Mouse (Mus musculus) adrenal gland, postnatal 14 days (tissue): ENCODE measurements around the gene Pnmal2. TPM values are rescaled to one million over a fixed set of nuclear protein-coding genes. Genes with fewer than 3 reads are reported as not detected.

Experiments
- DNase-seq: peaks from one replicate; pipeline ENCODE4 v3.0.0; 2021; ENCODE audit warnings: mixed read lengths
- total RNA-seq: library from RNA; stranded (reverse); gene quantifications from 2 replicates; pipeline ENCODE4 v1.2.3, GENCODE M21; 2021

Pnmal2 gene
- total RNA-seq, 1 experiment from 2014 or later: 24.6 TPM

GRCm38 (mm10) chr7:16978593-16978992 lies 34.1 kb downstream of the Pnmal2 start:
- no peak for DNase-seq

GRCm38 (mm10) chr7:16980348-16980747 lies 35.9 kb downstream of the Pnmal2 start:
- peak; percentile 58 for DNase-seq

DNA sequence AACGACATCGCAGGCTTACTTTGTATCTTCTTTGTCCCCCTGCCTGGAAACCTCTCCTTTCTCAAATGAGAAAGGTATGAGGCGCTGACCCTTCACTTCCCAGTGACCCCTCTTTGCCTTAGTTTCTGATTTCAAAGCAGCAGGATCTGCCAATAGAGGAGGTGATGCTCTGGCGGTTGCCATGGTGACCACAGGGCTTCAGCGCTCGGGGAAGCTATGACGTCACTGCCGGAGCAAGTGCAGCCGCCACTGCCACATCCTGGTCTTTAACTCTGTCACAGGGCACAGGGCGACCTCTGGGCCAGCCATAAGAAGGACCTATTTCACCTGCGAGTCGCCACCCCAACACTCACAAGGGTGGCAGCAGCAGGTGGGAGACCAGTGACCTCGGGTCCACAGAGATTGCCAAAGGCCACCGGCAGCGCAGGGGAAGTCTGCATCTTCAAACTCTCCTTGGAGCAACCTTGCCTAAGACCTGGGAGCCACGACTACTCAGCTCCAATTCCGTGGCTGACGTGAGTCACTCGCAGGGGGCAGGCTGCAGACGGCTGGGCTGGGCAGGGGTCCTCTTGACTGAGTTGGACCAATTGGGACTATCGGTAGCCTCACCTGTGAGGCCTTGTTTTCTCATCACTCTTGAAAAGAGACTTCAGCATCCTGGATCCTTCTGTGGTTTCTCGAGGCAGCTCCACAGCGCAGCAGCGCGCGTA lies 38.5 kb downstream of the Pnmal2 start, which contains the start of gene Gm42372:
Gm42372 (plus strand) TSS at position 228 of the 710 bp plus-strand sequence.
- DNase-seq: peak; percentile 74

DNA sequence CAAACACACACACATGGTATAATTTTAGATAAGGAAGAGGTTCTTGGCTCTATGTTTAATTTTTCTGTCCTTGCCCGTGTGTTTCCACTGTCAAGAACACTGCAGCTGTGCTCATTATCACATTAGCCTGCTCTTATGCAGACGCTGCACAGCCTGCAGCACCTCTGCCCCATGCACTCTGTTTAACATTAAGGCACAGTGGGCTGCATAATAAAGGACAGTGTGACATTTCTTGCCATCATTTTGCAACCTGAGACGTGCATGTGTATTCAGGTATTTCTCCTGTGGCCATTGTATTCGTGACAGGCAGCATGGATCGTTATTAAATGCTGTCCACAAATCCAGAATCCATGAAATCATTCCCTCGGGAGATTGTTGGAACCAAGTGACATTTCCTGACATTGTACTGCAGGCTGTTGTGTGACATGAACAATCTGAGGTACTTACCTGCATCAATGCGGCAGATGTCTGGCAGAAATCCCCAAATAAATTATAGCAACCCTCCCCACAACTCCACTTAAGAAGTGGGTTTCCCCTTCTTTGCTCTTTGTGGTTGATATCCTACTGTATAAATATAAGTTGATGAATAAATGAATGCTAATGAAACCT lies 43.2 kb downstream of the Pnmal2 start:
- no peak for DNase-seq

DNA sequence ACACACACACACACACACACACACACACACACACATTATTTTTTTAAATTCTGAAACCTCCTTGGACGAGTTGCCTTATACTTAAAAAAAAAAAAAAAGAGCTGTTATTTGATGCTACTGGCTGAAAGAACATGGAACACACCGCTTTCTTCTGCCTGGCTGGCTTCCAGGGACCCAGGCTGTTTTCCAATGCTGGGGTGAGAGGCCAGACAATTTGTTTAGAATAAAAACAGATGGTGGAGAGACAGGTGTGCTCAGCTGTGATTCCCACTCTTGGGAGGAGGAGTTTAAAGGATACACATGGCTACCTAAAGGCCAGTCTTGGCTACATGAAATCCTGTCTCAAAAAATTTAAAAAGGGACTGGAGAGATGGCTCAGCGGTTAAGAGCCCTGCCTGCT lies 43.9 kb downstream of the Pnmal2 start:
- peak; percentile 64 for DNase-seq

DNA sequence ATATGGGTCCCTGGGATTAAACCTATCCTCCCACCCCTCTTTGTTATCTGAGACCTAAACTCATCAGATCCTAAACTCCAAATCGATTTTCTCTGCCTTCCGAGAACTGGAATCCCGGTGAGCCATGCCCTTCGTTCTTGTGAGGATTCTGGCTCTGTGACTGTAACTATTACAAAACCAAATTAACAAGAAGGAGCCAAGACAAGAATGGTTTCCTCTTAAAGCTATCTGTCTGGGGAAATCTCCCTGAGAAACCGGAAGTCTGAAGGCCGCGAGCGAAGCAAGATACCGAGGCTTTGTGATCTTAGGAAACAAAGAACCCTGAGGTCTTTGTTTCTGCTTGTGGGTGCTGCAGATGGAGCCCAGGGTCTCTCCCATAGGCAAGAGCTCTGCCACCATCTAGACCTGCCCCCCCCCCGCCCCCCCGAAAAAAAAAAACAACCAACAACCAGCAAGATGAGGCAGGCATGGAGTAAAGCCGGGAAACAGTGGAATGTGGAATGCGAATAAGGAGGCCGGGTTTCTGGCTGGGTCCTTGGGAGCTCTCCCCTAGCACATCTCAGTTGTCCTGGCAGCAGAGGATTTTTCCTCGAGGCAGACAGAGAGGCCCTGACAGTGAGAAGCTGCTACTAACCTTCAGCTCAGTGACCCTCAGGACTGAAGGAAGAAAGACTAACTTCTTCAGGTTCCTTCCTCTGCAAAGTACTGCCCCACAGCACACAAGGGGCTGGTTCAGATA lies 45.7 kb downstream of the Pnmal2 start:
- peak; percentile 59 for DNase-seq

DNA sequence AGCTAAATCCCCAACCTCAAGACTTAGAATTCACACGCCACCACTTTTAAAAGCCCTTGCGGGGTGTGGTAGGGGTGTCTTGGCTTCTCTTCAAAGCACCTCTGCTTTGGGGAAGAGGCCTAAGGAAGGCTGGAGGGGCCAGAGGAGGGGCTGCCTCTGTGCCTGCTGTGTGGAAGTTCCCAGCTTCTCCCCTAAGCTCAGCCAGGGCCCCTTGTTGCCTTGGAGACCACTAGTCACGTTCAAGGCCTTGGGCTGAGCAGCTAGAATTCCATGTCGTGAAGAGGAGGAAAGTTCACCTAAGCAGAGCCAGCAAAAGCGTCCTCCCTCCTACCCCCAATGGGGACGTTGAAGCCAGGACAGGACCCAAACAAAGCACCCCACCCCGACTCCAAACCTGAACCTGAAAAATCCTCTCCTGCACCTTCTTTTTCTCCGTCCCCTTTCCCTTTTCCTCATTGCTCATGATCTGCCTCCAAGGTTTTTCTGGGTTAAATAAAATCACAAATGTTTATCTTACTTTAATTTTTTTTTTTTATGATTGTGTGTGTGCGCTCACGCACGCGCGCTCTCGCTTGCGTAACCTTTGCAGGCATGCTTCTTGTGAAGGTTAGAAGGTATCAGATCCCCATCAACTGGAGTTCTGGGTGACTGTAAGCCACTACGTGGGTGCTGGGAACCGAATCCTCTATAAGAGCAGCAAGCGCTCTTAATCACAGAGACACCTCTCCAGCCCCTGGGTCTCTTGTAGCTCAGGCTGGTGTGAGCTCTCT lies 47.4 kb downstream of the Pnmal2 start:
- peak; percentile 81 for DNase-seq

DNA sequence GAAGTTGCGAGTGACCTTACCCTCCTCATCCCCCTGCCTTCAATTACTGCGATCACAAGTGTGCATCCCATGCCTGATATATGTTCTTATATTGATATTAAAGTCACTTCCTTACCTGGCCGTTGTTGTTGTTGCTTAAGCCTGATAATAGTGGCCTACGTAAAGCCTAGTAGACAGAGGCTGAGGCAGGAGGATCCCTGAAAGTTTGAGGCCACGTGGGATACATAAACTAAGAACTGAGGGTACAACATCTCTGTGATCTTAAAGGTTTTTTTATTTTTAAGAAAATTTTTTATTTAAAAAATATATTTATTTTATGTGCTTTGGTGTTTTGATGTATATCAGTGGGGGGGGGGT lies 47.9 kb downstream of the Pnmal2 start, which contains the start of gene Ccdc8:
Ccdc8 (plus strand) TSS at position 258 of the 357 bp plus-strand sequence.
- no peak for DNase-seq

- DNase-seq: peak; percentile 93
These were observed 49.3 kb downstream of the Pnmal2 start for GRCm38 (mm10) chr7:16993651-16994399.

DNA sequence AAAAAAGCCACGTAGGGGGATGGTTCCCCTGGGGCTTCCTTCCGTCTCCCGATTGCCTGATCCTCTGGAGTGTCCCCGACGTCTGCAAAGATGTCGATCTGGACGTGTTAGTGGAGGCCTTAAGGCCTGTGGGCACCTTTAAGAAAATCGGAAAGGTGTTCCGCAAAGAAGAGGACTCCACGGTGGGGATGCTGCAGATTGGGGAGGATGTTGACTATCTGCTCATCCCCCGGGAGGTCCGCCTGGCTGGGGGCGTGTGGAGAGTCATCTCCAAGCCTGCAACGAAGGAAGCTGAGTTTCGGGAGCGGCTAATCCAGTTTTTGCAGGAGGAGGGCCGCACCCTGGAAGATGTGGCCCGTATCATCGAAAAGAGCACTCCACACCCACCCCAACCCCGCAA lies 49.9 kb downstream of the Pnmal2 start:
- DNase-seq: peak; percentile 51

- DNase-seq: no peak
These were observed 50.9 kb downstream of the Pnmal2 start for GRCm38 (mm10) chr7:16995345-16995744.

Other genes starting within 250 kb of the Pnmal2 start
- not detected in 2 replicates for gene Ceacam9, start 222.8 kb upstream of the Pnmal2 start, total RNA-seq
- gene Ap2s1, start 206.3 kb upstream of the Pnmal2 start, total RNA-seq: 130 and 147 TPM in 2 replicates
- gene Slc1a5, start 163.3 kb upstream of the Pnmal2 start, total RNA-seq: 120 and 160 TPM in 2 replicates
- 71.1 and 71.7 TPM in 2 replicates for gene Strn4, start 128.8 kb upstream of the Pnmal2 start, total RNA-seq
- 23.8 and 25.1 TPM in 2 replicates for gene Fkrp, start 128.0 kb upstream of the Pnmal2 start, total RNA-seq
- gene Prkd2, start 101.8 kb upstream of the Pnmal2 start, total RNA-seq: 25.0 and 35.4 TPM in 2 replicates
- gene Dact3, start 69.4 kb upstream of the Pnmal2 start, total RNA-seq: 2.6 and 4.1 TPM in 2 replicates
- gene Gng8, start 52.9 kb upstream of the Pnmal2 start, total RNA-seq: 0.59 and 0.60 TPM in 2 replicates
- gene Ptgir, start 38.2 kb upstream of the Pnmal2 start, total RNA-seq: 1.2 and 2.6 TPM in 2 replicates
- gene Calm3, start 20.6 kb upstream of the Pnmal2 start, total RNA-seq: 222 and 231 TPM in 2 replicates
- gene Pnmal1, start 15.0 kb downstream of the Pnmal2 start, total RNA-seq: 4.6 and 5.6 TPM in 2 replicates
- gene Gm42372, start 38.4 kb downstream of the Pnmal2 start, total RNA-seq: 1.3 and 1.6 TPM in 2 replicates
- gene Ccdc8, start 48.0 kb downstream of the Pnmal2 start, total RNA-seq: 18.4 and 20.9 TPM in 2 replicates
- gene Ppp5c, start 83.2 kb downstream of the Pnmal2 start, total RNA-seq: 90.9 and 93.2 TPM in 2 replicates
- gene Hif3a, start 117.7 kb downstream of the Pnmal2 start, total RNA-seq: 5.3 and 7.8 TPM in 2 replicates
- gene Psg16, start 129.4 kb downstream of the Pnmal2 start, total RNA-seq: 0.23 and 0.33 TPM in 2 replicates
- gene Ceacam3, start 205.6 kb downstream of the Pnmal2 start, total RNA-seq: not detected in 2 replicates